Mouse (Mus musculus) liver, adult 2 months (tissue): ENCODE measurements around the gene Hoxa13.

Source experiments
- CTCF ChIP-seq: fragments of 200-500 bp; IDR thresholded peaks from 2 replicates; pipeline ENCODE4 v1.5.1; 2011; ENCODE audit warnings: low read depth, low read length, control low read depth
- POLR2A ChIP-seq: fragments of 200-500 bp; IDR thresholded peaks from 2 replicates; pipeline ENCODE4 v1.6.1; 2011; ENCODE audit warnings: low read length, control low read depth; ENCODE audit not compliant: insufficient read depth; ENCODE audit errors: extremely low read depth

DNA sequence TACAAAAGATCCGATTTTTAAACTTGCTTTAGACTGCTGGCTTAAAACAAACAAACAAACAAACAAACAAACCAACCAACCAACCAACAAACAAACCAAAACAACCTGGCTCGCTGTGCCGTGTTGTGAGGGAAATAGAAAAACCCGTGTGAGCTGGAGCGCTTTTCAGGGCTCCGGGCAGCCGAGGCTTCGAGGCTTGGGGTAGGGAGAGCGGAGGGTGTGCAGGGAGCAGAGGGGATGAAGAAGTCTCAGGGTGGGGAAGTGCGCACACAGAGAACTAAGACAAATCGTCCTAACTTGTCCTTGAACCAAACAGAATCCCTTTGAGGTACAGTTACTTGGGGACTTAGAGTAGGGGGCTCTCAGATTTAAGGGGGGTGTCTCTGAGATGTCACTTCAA lies 13.9 kb upstream of the Hoxa13 start:
- TF ChIP-seq POLR2A (no peak), CTCF (no peak)
